ENCODE assay signal across 8 mouse cellular contexts in genomic region chr11:118254159-118254951, GRCm38 (mm10). TPM values are rescaled to one million over a fixed set of nuclear protein-coding genes. Genes with fewer than 3 reads are reported as not detected.
DNase-seq lines count a peak whose midpoint lies in the region; ATAC-seq lines count a peak whose summit lies in the region.

No protein-coding gene starts in this region.

- H3K4me1 ChIP-seq in forebrain, embryonic 14.5 days (ENCODE audit: control insufficient read depth, insufficient read depth, low read length), result peaks cover 17% of the 10 kb centered on the region
- peaks cover 12% of the 10 kb centered on the region for H3K4me1 ChIP-seq in hindbrain, embryonic 12.5 days
- peaks cover 10% of the 10 kb centered on the region; the same call in 1 of the 2 replicates for H3K4me1 ChIP-seq in midbrain, embryonic 12.5 days

- H3K27ac ChIP-seq in forebrain, embryonic 14.5 days (ENCODE audit: low read depth, low read length), result peak overlapping the region; percentile 92
- peak overlapping the region; percentile 36 for H3K27ac ChIP-seq in hindbrain, embryonic 12.5 days
- H3K27ac ChIP-seq in midbrain, embryonic 12.5 days (replicated peaks), result peak overlapping the region; percentile 40

- H3K4me3 ChIP-seq in forebrain, embryonic 14.5 days (ENCODE audit: low read depth, low read length), result no peak overlapping the region
- H3K4me3 ChIP-seq in hindbrain, embryonic 12.5 days, result no peak overlapping the region
- no peak overlapping the region for H3K4me3 ChIP-seq in midbrain, embryonic 12.5 days

- H3K27me3 ChIP-seq in forebrain, embryonic 14.5 days (replicated peaks; ENCODE audit: control insufficient read depth, insufficient read depth, low read length), result no peaks in the 10 kb centered on the region
- peaks cover 2% of the 10 kb centered on the region; the same call in 1 of the 2 replicates for H3K27me3 ChIP-seq in hindbrain, embryonic 12.5 days
- H3K27me3 ChIP-seq in midbrain, embryonic 12.5 days, result peaks cover 8% of the 10 kb centered on the region

- no peaks in the 10 kb centered on the region for H3K9me3 ChIP-seq in forebrain, embryonic 14.5 days (replicated peaks; ENCODE audit: control insufficient read depth, low read length)
- no peaks in the 10 kb centered on the region for H3K9me3 ChIP-seq in hindbrain, embryonic 12.5 days (replicated peaks)
- no peaks in the 10 kb centered on the region for H3K9me3 ChIP-seq in midbrain, embryonic 12.5 days

- H3K9ac ChIP-seq in forebrain, embryonic 14.5 days (ENCODE audit: low read length), result peak overlapping the region; percentile 29; the same call in 1 of the 2 replicates
- H3K9ac ChIP-seq in hindbrain, embryonic 12.5 days, result no peak overlapping the region
- no peak overlapping the region for H3K9ac ChIP-seq in midbrain, embryonic 12.5 days (replicated peaks)

- H3K4me2 ChIP-seq in forebrain, embryonic 14.5 days (ENCODE audit: low read length), result peak overlapping the region; percentile 21; the same call in 1 of the 2 replicates
- no peak overlapping the region for H3K4me2 ChIP-seq in hindbrain, embryonic 12.5 days (replicated peaks)
- H3K4me2 ChIP-seq in midbrain, embryonic 12.5 days (replicated peaks), result no peak overlapping the region

- DNase-seq in adrenal gland, adult 2 months, result peak; percentile 51
- no peak for DNase-seq in adrenal gland, adult 8-10 months
- peak; percentile 80 for DNase-seq in adipocyte (ENCODE audit: low spot score)
- peak; percentile 87 for DNase-seq in forebrain, embryonic 14.5 days (ENCODE audit: low spot score)
- DNase-seq in layer of hippocampus, postnatal 25 days (ENCODE audit: extremely low spot score in 1 of 2, low spot score in 1 of 2), result peak; percentile 44 to 69
- peak; percentile 31 for DNase-seq in testis, postnatal 14 days (ENCODE audit: low spot score)

- WGBS in forebrain, embryonic 14.5 days, result 21% methylated on average over 15 of the region's 15 CpGs
- WGBS in hindbrain, embryonic 12.5 days, result 59% methylated on average over 15 of the region's 15 CpGs
- 64% methylated on average over 15 of the region's 15 CpGs for WGBS in midbrain, embryonic 12.5 days

- peak; percentile 88 for ATAC-seq in forebrain, embryonic 14.5 days
- ATAC-seq in hindbrain, embryonic 12.5 days (ENCODE audit: low FRiP score), result peak; percentile 66
- no peak for ATAC-seq in midbrain, embryonic 12.5 days (ENCODE audit: low FRiP score, low read depth)

- H3K36me3 ChIP-seq in forebrain, embryonic 14.5 days (ENCODE audit: control insufficient read depth, insufficient read depth, low read length), result peaks cover 24% of the 10 kb centered on the region
- peaks cover 34% of the 10 kb centered on the region for H3K36me3 ChIP-seq in hindbrain, embryonic 12.5 days
- H3K36me3 ChIP-seq in midbrain, embryonic 12.5 days, result peaks cover 34% of the 10 kb centered on the region

RNA-seq across cellular contexts. Expression of gene Cyth1, which starts 6.0 kb away (rescaled TPM):
- total RNA-seq in adrenal gland, adult 2 months (2021), result 10 to 100 TPM; 28.9 to 34.0 TPM
- 13.8 and 16.1 TPM in 2 replicates for polyA plus RNA-seq in adrenal gland, adult 2 months (2012; rRNA removed)
- 10 to 100 TPM; 23.4 to 28.1 (median 24.4) TPM for total RNA-seq in adrenal gland, adult 8-10 months (2022)
- 21.9 and 24.8 TPM in 2 replicates for polyA plus RNA-seq in forebrain, embryonic 14.5 days (2014; fragmentation: Nextera tagmentation; extraction: Ambion mirVana)
- 29.0 and 33.5 TPM in 2 replicates for polyA plus RNA-seq in hindbrain, embryonic 12.5 days (2016; fragmentation: Nextera tagmentation; extraction: Ambion mirVana)
- total RNA-seq in layer of hippocampus, postnatal 25 days (2021), result 10 to 100 TPM; 96.3 to 99.2 TPM
- polyA plus RNA-seq in midbrain, embryonic 12.5 days (2016; fragmentation: Nextera tagmentation; extraction: Ambion mirVana), result 28.3 and 28.5 TPM in 2 replicates

RNA-seq across cellular contexts. Expression of gene Usp36, which starts 35.7 kb away (rescaled TPM):
- total RNA-seq in adrenal gland, adult 2 months (2021), result 10 to 100 TPM; 18.7 to 26.2 TPM
- 21.4 and 22.4 TPM in 2 replicates for polyA plus RNA-seq in adrenal gland, adult 2 months (2012; rRNA removed)
- 10 to 100 TPM; 21.0 to 36.9 (median 28.9) TPM for total RNA-seq in adrenal gland, adult 8-10 months (2022)
- polyA plus RNA-seq in forebrain, embryonic 14.5 days (2014; fragmentation: Nextera tagmentation; extraction: Ambion mirVana), result 7.1 and 8.7 TPM in 2 replicates
- 17.1 and 19.9 TPM in 2 replicates for polyA plus RNA-seq in hindbrain, embryonic 12.5 days (2016; fragmentation: Nextera tagmentation; extraction: Ambion mirVana)
- total RNA-seq in layer of hippocampus, postnatal 25 days (2021), result 10 to 100 TPM; 20.3 to 26.7 TPM
- polyA plus RNA-seq in midbrain, embryonic 12.5 days (2016; fragmentation: Nextera tagmentation; extraction: Ambion mirVana), result 17.6 and 20.8 TPM in 2 replicates

Comparison
In these comparisons a context has a peak if more than half of its experiments do, and no peak if none do; other contexts are left out.
1. H3K27ac ChIP-seq: peak in every context shown above with its lines; median percentile 92 in forebrain, embryonic 14.5 days; 40 in midbrain, embryonic 12.5 days; 36 in hindbrain, embryonic 12.5 days.